In genomic region chr2:156393155-156393828, GRCm38 (mm10) we compare ENCODE assay signal across 8 mouse cellular contexts. TPM values are rescaled to one million over a fixed set of nuclear protein-coding genes. Genes with fewer than 3 reads are reported as not detected.
DNase-seq lines count a peak whose midpoint lies in the region; ATAC-seq and TF ChIP-seq lines count a peak whose summit lies in the region.

No protein-coding gene starts in this region.

- H3K9me3 ChIP-seq in lung, embryonic 14.5 days (ENCODE audit: low read depth, low read length), result no peaks in the 10 kb centered on the region
- no peaks in the 10 kb centered on the region for H3K9me3 ChIP-seq in embryonic facial prominence, embryonic 14.5 days (ENCODE audit: control insufficient read depth, low read length)
- H3K9me3 ChIP-seq in intestine, embryonic 14.5 days (ENCODE audit: control insufficient read depth, low read length), result no peaks in the 10 kb centered on the region
- no peaks in the 10 kb centered on the region for H3K9me3 ChIP-seq in neural tube, embryonic 13.5 days

- no peaks in the 10 kb centered on the region for H3K4me1 ChIP-seq in lung, embryonic 14.5 days (ENCODE audit: insufficient read depth)
- peaks cover 4% of the 10 kb centered on the region; the same call in 1 of the 2 replicates for H3K4me1 ChIP-seq in embryonic facial prominence, embryonic 14.5 days (ENCODE audit: control insufficient read depth, insufficient read depth, low read length)
- H3K4me1 ChIP-seq in intestine, embryonic 14.5 days (replicated peaks; ENCODE audit: control insufficient read depth, insufficient read depth, low read length), result peaks cover 4% of the 10 kb centered on the region
- H3K4me1 ChIP-seq in neural tube, embryonic 13.5 days (replicated peaks), result peaks cover 5% of the 10 kb centered on the region

- 56% methylated on average over 5 of the region's 5 CpGs for WGBS in lung, embryonic 14.5 days
- 64% methylated on average over 5 of the region's 5 CpGs for WGBS in embryonic facial prominence, embryonic 14.5 days
- WGBS in intestine, embryonic 14.5 days, result 53% methylated on average over 5 of the region's 5 CpGs
- 47% methylated on average over 5 of the region's 5 CpGs for WGBS in neural tube, embryonic 13.5 days

- H3K4me3 ChIP-seq in lung, embryonic 14.5 days (ENCODE audit: low read depth, low read length), result peak overlapping the region; percentile 37; the same call in 1 of the 2 replicates
- H3K4me3 ChIP-seq in embryonic facial prominence, embryonic 14.5 days (ENCODE audit: low read depth, low read length), result peak overlapping the region; percentile 38
- peak overlapping the region; percentile 34 for H3K4me3 ChIP-seq in intestine, embryonic 14.5 days (ENCODE audit: low read depth, low read length)
- H3K4me3 ChIP-seq in neural tube, embryonic 13.5 days, result peak overlapping the region; percentile 37

- peak overlapping the region; percentile 46 for H3K4me2 ChIP-seq in lung, embryonic 14.5 days
- H3K4me2 ChIP-seq in embryonic facial prominence, embryonic 14.5 days (ENCODE audit: low read depth, low read length), result peak overlapping the region; percentile 48
- H3K4me2 ChIP-seq in intestine, embryonic 14.5 days (ENCODE audit: low read length), result peak overlapping the region; percentile 47
- H3K4me2 ChIP-seq in neural tube, embryonic 13.5 days, result peak overlapping the region; percentile 48

- peak; percentile 36 for ATAC-seq in lung, embryonic 14.5 days (ENCODE audit: insufficient read depth)
- peak; percentile 31 for ATAC-seq in embryonic facial prominence, embryonic 14.5 days (ENCODE audit: low read depth)
- peak; percentile 21; the same call in 1 of the 2 replicates for ATAC-seq in intestine, embryonic 14.5 days (replicated peaks; ENCODE audit: low FRiP score, low TSS enrichment, low read depth)
- ATAC-seq in neural tube, embryonic 13.5 days (ENCODE audit: low read depth), result peak; percentile 33

- no peak overlapping the region for H3K27ac ChIP-seq in lung, embryonic 14.5 days (ENCODE audit: low read depth)
- no peak overlapping the region for H3K27ac ChIP-seq in embryonic facial prominence, embryonic 14.5 days (replicated peaks; ENCODE audit: low read depth, low read length)
- H3K27ac ChIP-seq in intestine, embryonic 14.5 days (ENCODE audit: low read depth), result no peak overlapping the region
- H3K27ac ChIP-seq in neural tube, embryonic 13.5 days (replicated peaks), result peak overlapping the region; percentile 42; the same call in 1 of the 2 replicates

- no peak for TF ChIP-seq CTCF in lung, embryonic 14.5 days (IDR thresholded peaks at IDR 0.05; ENCODE audit: low read depth)

- no peak overlapping the region for H3K9ac ChIP-seq in lung, embryonic 14.5 days
- H3K9ac ChIP-seq in embryonic facial prominence, embryonic 14.5 days (ENCODE audit: low read depth, low read length), result peak overlapping the region; percentile 61
- no peak overlapping the region for H3K9ac ChIP-seq in intestine, embryonic 14.5 days (ENCODE audit: low read length)
- peak overlapping the region; percentile 52; the same call in 1 of the 2 replicates for H3K9ac ChIP-seq in neural tube, embryonic 13.5 days

- no peak for DNase-seq in lung, embryonic 14.5 days
- no peak for DNase-seq in lung, postnatal 36 days
- no peak for DNase-seq in embryonic facial prominence, embryonic 14.5 days (ENCODE audit: low spot score)
- no peak for DNase-seq in intestine, embryonic 14.5 days (ENCODE audit: low spot score)
- DNase-seq in urinary bladder, postnatal 4 days (ENCODE audit: low spot score in 2 of 2), result no peak
- DNase-seq in right cerebral cortex, postnatal 4 days, result no peak
- no peak for DNase-seq in adrenal gland, postnatal 14 days

- H3K27me3 ChIP-seq in lung, embryonic 14.5 days (ENCODE audit: insufficient read depth, low read length), result no peaks in the 10 kb centered on the region
- no peaks in the 10 kb centered on the region for H3K27me3 ChIP-seq in embryonic facial prominence, embryonic 14.5 days (replicated peaks; ENCODE audit: control insufficient read depth, insufficient read depth, low read length)
- H3K27me3 ChIP-seq in intestine, embryonic 14.5 days (replicated peaks; ENCODE audit: control insufficient read depth, insufficient read depth, low read length), result no peaks in the 10 kb centered on the region
- H3K27me3 ChIP-seq in neural tube, embryonic 13.5 days, result no peaks in the 10 kb centered on the region

- no peaks in the 10 kb centered on the region for H3K36me3 ChIP-seq in lung, embryonic 14.5 days (ENCODE audit: insufficient read depth)
- H3K36me3 ChIP-seq in embryonic facial prominence, embryonic 14.5 days (ENCODE audit: control insufficient read depth, insufficient read depth, low read length), result no peaks in the 10 kb centered on the region
- no peaks in the 10 kb centered on the region for H3K36me3 ChIP-seq in intestine, embryonic 14.5 days (ENCODE audit: control insufficient read depth, insufficient read depth, low read length)
- no peaks in the 10 kb centered on the region for H3K36me3 ChIP-seq in neural tube, embryonic 13.5 days

RNA-seq across cellular contexts. Expression of gene Epb41l1, which starts 27.4 kb away (rescaled TPM):
- polyA plus RNA-seq in lung, embryonic 14.5 days (2014; fragmentation: Nextera tagmentation; extraction: Ambion mirVana), result 2.1 and 3.2 TPM in 2 replicates
- polyA plus RNA-seq in embryonic facial prominence, embryonic 14.5 days (2014; fragmentation: Nextera tagmentation; extraction: Ambion mirVana), result 4.0 and 4.7 TPM in 2 replicates
- 4.2 and 4.4 TPM in 2 replicates for polyA plus RNA-seq in intestine, embryonic 14.5 days (2014; fragmentation: Nextera tagmentation; extraction: Ambion mirVana)
- 7.8 and 9.4 TPM in 2 replicates for polyA plus RNA-seq in neural tube, embryonic 13.5 days (2015; fragmentation: Nextera tagmentation; extraction: Ambion mirVana)
- total RNA-seq in adrenal gland, postnatal 14 days (2021), result 47.4 and 56.8 TPM in 2 replicates

Comparison
In these comparisons a context has a peak if more than half of its experiments do, and no peak if none do; other contexts are left out.
1. H3K9ac ChIP-seq: peak in embryonic facial prominence, embryonic 14.5 days (single experiment) and neural tube, embryonic 13.5 days (single experiment); none in lung, embryonic 14.5 days (single experiment) and intestine, embryonic 14.5 days (single experiment).
2. Peak in every context shown above with its lines, with median percentiles within 50 percentile points of each other: ATAC-seq, H3K4me2 ChIP-seq and H3K4me3 ChIP-seq.